Mouse (Mus musculus) liver, embryonic 14.5 days (tissue): ENCODE results near the gene P3h2.

Experiments used
- CTCF ChIP-seq: IDR thresholded peaks from 2 replicates; pipeline ENCODE4 v1.5.1; 2016; ENCODE audit warnings: antibody characterized with exemption, low read depth, control low read depth
- EP300 ChIP-seq: IDR thresholded peaks from 2 replicates; pipeline ENCODE4 v1.6.1; 2016; ENCODE audit warnings: antibody characterized with exemption, low read depth

DNA sequence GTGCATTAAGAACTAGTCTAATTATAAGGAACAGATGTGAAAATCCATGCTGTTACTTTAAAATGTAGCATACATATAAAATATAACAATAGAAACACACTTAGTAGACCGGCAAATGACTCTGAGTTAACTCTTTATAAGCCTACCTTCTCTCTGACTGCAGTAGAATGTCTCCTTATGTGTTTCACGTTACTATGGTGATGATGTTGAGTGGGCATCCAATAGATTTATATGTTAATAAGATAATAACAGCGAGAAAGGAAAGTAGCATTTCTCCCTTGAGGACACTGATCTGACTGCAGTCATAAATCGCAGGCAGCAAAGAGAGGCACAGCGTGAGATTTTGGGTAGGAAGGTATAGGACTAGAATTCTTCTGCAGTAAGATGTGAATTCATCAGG lies 81.0 kb downstream of the P3h2 start:
- TF ChIP-seq CTCF (no peak), EP300 (no peak)
